Mouse (Mus musculus) brain, embryonic 14.5 days (tissue): ENCODE data around the gene Fkbp9.

Source experiments
- CTCF ChIP-seq: fragments of 200-500 bp; IDR thresholded peaks from 2 replicates; pipeline ENCODE4 v1.5.1; 2012; ENCODE audit warnings: inconsistent platforms, mild to moderate bottlenecking, moderate library complexity, borderline replicate concordance; ENCODE audit not compliant: insufficient read depth, insufficient read length; ENCODE audit errors: extremely low read depth
- POLR2A ChIP-seq: fragments of 200-500 bp; IDR thresholded peaks from 2 replicates; pipeline ENCODE4 v1.6.1; 2012; ENCODE audit warnings: mild to moderate bottlenecking, inconsistent platforms, borderline replicate concordance; ENCODE audit not compliant: poor library complexity, insufficient read depth, insufficient read length, severe bottlenecking; ENCODE audit errors: extremely low read depth

DNA sequence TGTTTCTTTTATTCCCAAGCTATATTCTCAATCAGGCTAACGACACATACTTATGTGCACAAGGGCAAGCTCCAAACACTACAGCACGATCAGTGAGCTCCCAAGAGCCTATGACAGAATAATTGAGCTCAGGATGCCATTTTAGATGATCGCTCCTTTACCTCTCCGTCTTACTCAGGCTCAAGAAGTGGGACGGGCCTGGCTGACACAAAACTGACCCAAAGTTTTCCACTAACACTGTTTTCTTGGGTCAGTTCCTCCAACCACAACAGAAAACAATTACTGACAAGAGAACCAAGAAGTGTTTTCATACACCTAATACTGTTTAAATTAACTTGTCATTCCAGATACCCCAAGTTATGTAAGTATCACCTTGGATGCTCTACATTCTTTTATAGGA is 37.0 kb upstream of the Fkbp9 start:
- TF ChIP-seq POLR2A (no peak), CTCF (no peak)
